Mouse (Mus musculus): ENCODE results near the gene Ppp1r14c. TPM values are rescaled to one million over a fixed set of nuclear protein-coding genes. Genes with fewer than 3 reads are reported as not detected.

Ppp1r14c gene
- polyA plus RNA-seq, 1 experiment from 2014 or later = 2.4 TPM

- Histone ChIP-seq H3K27me3 (replicated peaks; ENCODE audit: low read depth, poor library complexity, severe bottlenecking) (no peaks in the 10 kb centered on the region), H3K27ac (replicated peaks) (no peak overlapping the region), H3K4me1 (0 out of 2 replicates have a peak, but pooled peaks cover 2% of the 10 kb centered on the region), H3K4me3 (no peak overlapping the region), H3K9me3 (0 out of 2 replicates have a peak, but pooled peaks cover 4% of the 10 kb centered on the region), H3K36me3 (replicated peaks) (no peaks in the 10 kb centered on the region)
- DNase-seq (ENCODE audit: low spot score) = no peak
- WGBS = 88% methylated on average over 8 of the region's 8 CpGs
Observed at GRCm38 (mm10) chr10:3507484-3508221, 141.8 kb downstream of the Ppp1r14c start.

DNA sequence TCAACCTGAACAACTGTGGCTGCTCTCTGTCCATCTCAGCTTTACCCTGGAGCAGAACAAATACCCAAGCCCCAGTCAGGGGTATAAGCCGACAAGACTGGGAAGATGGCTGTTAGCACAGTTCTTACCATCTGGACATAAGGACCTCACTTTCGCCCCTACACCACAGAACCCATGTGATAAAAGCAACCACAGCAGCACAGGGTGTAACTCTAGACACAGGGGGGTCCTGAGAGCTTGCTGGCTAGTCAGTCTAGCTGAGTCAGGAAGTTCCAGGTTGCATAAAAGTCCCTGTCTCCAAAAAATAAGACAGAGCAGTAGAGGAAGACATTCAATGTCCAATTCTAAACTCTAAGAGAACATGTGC lies 142.3 kb downstream of the Ppp1r14c start:
- no peak overlapping the region for H3K4me3 ChIP-seq
- 0 out of 2 replicates have a peak, but pooled peaks cover 4% of the 10 kb centered on the region for H3K9me3 ChIP-seq
- H3K36me3 ChIP-seq (replicated peaks) = no peaks in the 10 kb centered on the region
- H3K27ac ChIP-seq (replicated peaks) = no peak overlapping the region
- 90% methylated on average over 2 of the region's 2 CpGs for WGBS
- H3K27me3 ChIP-seq (replicated peaks; ENCODE audit: low read depth, poor library complexity, severe bottlenecking) = no peaks in the 10 kb centered on the region
- H3K4me1 ChIP-seq = 0 out of 2 replicates have a peak, but pooled peaks cover 2% of the 10 kb centered on the region
- no peak for DNase-seq (ENCODE audit: low spot score)

GRCm38 (mm10) chr10:3508746-3509145 lies 142.9 kb downstream of the Ppp1r14c start:
- DNase-seq (ENCODE audit: low spot score) = no peak
- WGBS = 64% methylated on average over 2 of the region's 2 CpGs
- no peak overlapping the region for H3K27ac ChIP-seq (replicated peaks)
- no peaks in the 10 kb centered on the region for H3K27me3 ChIP-seq (replicated peaks; ENCODE audit: low read depth, poor library complexity, severe bottlenecking)
- H3K4me3 ChIP-seq = no peak overlapping the region
- H3K4me1 ChIP-seq = 0 out of 2 replicates have a peak, but pooled peaks cover 2% of the 10 kb centered on the region
- no peaks in the 10 kb centered on the region for H3K36me3 ChIP-seq (replicated peaks)
- 0 out of 2 replicates have a peak, but pooled peaks cover 4% of the 10 kb centered on the region for H3K9me3 ChIP-seq

DNA sequence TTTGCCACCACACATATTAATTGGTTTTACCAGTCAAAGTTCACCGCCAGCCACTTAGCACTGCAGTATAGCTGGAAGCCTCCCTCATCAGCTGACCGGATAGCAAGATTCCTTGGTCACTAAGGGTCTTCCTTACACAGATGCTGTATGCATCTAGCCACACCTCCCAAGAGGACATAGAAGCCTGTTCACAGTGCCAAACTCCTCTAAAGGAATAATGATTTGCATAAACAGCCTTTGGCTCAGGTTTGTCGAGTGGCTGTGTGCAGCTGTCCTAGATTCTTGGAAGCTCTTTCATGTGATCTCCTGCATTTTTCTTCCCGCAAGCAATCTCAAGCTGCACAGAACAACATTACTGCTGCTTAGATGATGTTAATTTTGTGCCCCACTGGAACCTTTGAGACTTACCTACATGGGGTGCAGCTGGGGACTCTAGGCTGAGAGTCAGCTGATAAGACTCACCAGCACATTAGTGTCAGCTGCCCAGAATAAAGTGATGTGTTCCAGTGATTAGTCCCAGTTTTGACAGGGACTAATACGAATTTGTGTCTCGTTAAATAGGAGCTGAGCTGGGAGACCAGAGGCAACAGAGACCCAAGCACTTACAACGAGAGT lies 143.9 kb downstream of the Ppp1r14c start:
- Histone ChIP-seq H3K27ac (replicated peaks) (no peak overlapping the region), H3K27me3 (replicated peaks; ENCODE audit: low read depth, poor library complexity, severe bottlenecking) (no peaks in the 10 kb centered on the region), H3K4me3 (no peak overlapping the region), H3K4me1 (0 out of 2 replicates have a peak, but pooled peaks cover 2% of the 10 kb centered on the region), H3K36me3 (replicated peaks) (no peaks in the 10 kb centered on the region), H3K9me3 (0 out of 2 replicates have a peak, but pooled peaks cover 4% of the 10 kb centered on the region)
- WGBS = 72% methylated on average over 7 of the region's 7 CpGs
- no peak for DNase-seq (ENCODE audit: low spot score)

- Histone ChIP-seq H3K27me3 (replicated peaks; ENCODE audit: low read depth, poor library complexity, severe bottlenecking) (no peaks in the 10 kb centered on the region), H3K36me3 (replicated peaks) (no peaks in the 10 kb centered on the region), H3K4me3 (no peak overlapping the region), H3K9me3 (0 out of 2 replicates have a peak, but pooled peaks cover 4% of the 10 kb centered on the region), H3K4me1 (0 out of 2 replicates have a peak, but pooled peaks cover 2% of the 10 kb centered on the region), H3K27ac (replicated peaks) (no peak overlapping the region)
- no peak for DNase-seq (ENCODE audit: low spot score)
- 67% methylated on average over 3 of the region's 3 CpGs for WGBS
Observed at GRCm38 (mm10) chr10:3510486-3510885, 144.6 kb downstream of the Ppp1r14c start.

- WGBS = 68% methylated on average over 3 of the region's 3 CpGs
- Histone ChIP-seq H3K4me3 (no peak overlapping the region), H3K4me1 (0 out of 2 replicates have a peak, but pooled peaks cover 2% of the 10 kb centered on the region), H3K9me3 (0 out of 2 replicates have a peak, but pooled peaks cover 4% of the 10 kb centered on the region), H3K27me3 (replicated peaks; ENCODE audit: low read depth, poor library complexity, severe bottlenecking) (no peaks in the 10 kb centered on the region), H3K36me3 (replicated peaks) (no peaks in the 10 kb centered on the region), H3K27ac (replicated peaks) (no peak overlapping the region)
- DNase-seq (ENCODE audit: low spot score) = no peak
Observed at GRCm38 (mm10) chr10:3511401-3511800, 145.5 kb downstream of the Ppp1r14c start.

DNA sequence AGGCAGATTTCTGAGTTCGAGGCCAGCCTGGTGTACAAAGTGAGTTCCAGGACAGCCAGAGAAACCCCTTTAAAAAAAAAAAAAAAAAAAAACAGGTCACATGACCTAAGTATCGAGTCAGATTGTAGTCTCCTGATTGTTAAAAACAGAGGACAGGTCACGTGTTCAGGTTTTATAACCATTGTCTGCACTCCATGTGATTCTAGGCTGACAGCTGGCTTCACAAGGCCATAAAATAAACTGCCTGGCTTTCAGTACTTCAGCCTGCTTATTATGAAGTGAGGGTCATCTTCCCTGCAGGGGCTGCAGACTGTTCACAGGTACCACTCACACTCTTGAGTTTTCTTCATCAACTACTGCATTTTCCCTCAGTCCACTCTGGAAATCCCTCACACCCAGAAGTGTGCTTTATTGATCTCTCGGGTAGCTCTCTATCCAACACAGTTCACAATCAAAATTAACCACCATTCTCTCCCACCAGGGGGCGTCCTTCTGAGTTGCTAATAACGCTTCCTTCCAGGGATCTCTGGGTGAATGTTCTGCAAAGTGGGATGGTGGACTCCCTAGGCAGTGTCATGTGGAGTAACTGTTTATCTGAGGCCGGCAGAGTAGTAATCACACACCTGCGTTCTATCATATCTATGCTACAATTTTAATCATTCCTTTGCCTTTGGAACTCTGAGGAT lies 146.9 kb downstream of the Ppp1r14c start:
- Histone ChIP-seq H3K36me3 (replicated peaks) (no peaks in the 10 kb centered on the region), H3K9me3 (0 out of 2 replicates have a peak, but pooled peaks cover 4% of the 10 kb centered on the region), H3K4me3 (no peak overlapping the region), H3K4me1 (0 out of 2 replicates have a peak, but pooled peaks cover 2% of the 10 kb centered on the region), H3K27ac (replicated peaks) (no peak overlapping the region), H3K27me3 (replicated peaks; ENCODE audit: low read depth, poor library complexity, severe bottlenecking) (no peaks in the 10 kb centered on the region)
- WGBS = 74% methylated on average over 8 of the region's 8 CpGs
- no peak for DNase-seq (ENCODE audit: low spot score)

- WGBS = 71% methylated on average over 6 of the region's 6 CpGs
- H3K9me3 ChIP-seq = no peaks in the 10 kb centered on the region
- H3K4me3 ChIP-seq = no peak overlapping the region
- no peak for DNase-seq (ENCODE audit: low spot score)
- no peaks in the 10 kb centered on the region for H3K27me3 ChIP-seq (replicated peaks; ENCODE audit: low read depth, poor library complexity, severe bottlenecking)
- H3K36me3 ChIP-seq (replicated peaks) = no peaks in the 10 kb centered on the region
- H3K27ac ChIP-seq (replicated peaks) = no peak overlapping the region
- 0 out of 2 replicates have a peak, but pooled peaks cover 2% of the 10 kb centered on the region for H3K4me1 ChIP-seq
Observed at GRCm38 (mm10) chr10:3513947-3514346, 148.1 kb downstream of the Ppp1r14c start.

Small RNAs within 50 kb of the gene (microRNA-seq; reads per million reads assigned to microRNA genes)
- gene Gm24482 = not detected

Other genes starting within 250 kb of the Ppp1r14c start
- not detected in 2 replicates for gene H60c, start 98.3 kb upstream of the Ppp1r14c start, polyA plus RNA-seq (2016; fragmentation: Nextera tagmentation; extraction: Ambion mirVana)
- not detected in 2 replicates for gene Iyd, start 174.2 kb downstream of the Ppp1r14c start, polyA plus RNA-seq (2016; fragmentation: Nextera tagmentation; extraction: Ambion mirVana)